ENCODE assay signal across 8 mouse cellular contexts in genomic region chr10:24712367-24712761, GRCm38 (mm10). TPM values are rescaled to one million over a fixed set of nuclear protein-coding genes. Genes with fewer than 3 reads are reported as not detected.
DNase-seq lines count a peak whose midpoint lies in the region; ATAC-seq lines count a peak whose summit lies in the region.

No protein-coding gene starts in this region.

- H3K4me2 ChIP-seq in heart, embryonic 13.5 days = peak overlapping the region; percentile 98
- peak overlapping the region; percentile 100 for H3K4me2 ChIP-seq in hindbrain, embryonic 14.5 days (replicated peaks)
- peak overlapping the region; percentile 99 for H3K4me2 ChIP-seq in midbrain, embryonic 11.5 days

- 17% methylated on average over 15 of the region's 15 CpGs for WGBS in heart, embryonic 13.5 days
- 15% methylated on average over 15 of the region's 15 CpGs for WGBS in hindbrain, embryonic 14.5 days
- 16% methylated on average over 15 of the region's 15 CpGs for WGBS in midbrain, embryonic 11.5 days

- H3K36me3 ChIP-seq in heart, embryonic 13.5 days = no peaks in the 10 kb centered on the region
- H3K36me3 ChIP-seq in hindbrain, embryonic 14.5 days (replicated peaks; ENCODE audit: control insufficient read depth, insufficient read depth) = no peaks in the 10 kb centered on the region
- no peaks in the 10 kb centered on the region for H3K36me3 ChIP-seq in midbrain, embryonic 11.5 days (ENCODE audit: control insufficient read depth, insufficient read depth, low read length)

- H3K9ac ChIP-seq in heart, embryonic 13.5 days = peak overlapping the region; percentile 86
- H3K9ac ChIP-seq in hindbrain, embryonic 14.5 days = peak overlapping the region; percentile 73
- peak overlapping the region; percentile 59 for H3K9ac ChIP-seq in midbrain, embryonic 11.5 days (ENCODE audit: low read length)

- H3K4me3 ChIP-seq in heart, embryonic 13.5 days = peak overlapping the region; percentile 79
- peak overlapping the region; percentile 79 for H3K4me3 ChIP-seq in hindbrain, embryonic 14.5 days (replicated peaks; ENCODE audit: low read length)
- peak overlapping the region; percentile 63 for H3K4me3 ChIP-seq in midbrain, embryonic 11.5 days (ENCODE audit: low read depth, low read length)

- H3K9me3 ChIP-seq in heart, embryonic 13.5 days = no peaks in the 10 kb centered on the region
- H3K9me3 ChIP-seq in hindbrain, embryonic 14.5 days (ENCODE audit: control insufficient read depth, low read length) = no peaks in the 10 kb centered on the region
- H3K9me3 ChIP-seq in midbrain, embryonic 11.5 days (ENCODE audit: control insufficient read depth, low read length) = no peaks in the 10 kb centered on the region

- H3K27ac ChIP-seq in heart, embryonic 13.5 days (replicated peaks) = 0 out of 2 replicates have a peak overlapping the region, but pooled peaks have one; percentile 36
- no peak overlapping the region for H3K27ac ChIP-seq in hindbrain, embryonic 14.5 days
- no peak overlapping the region for H3K27ac ChIP-seq in midbrain, embryonic 11.5 days (ENCODE audit: low read depth, low read length)

- ATAC-seq in heart, embryonic 13.5 days (ENCODE audit: extremely low read depth, insufficient number of reproducible peaks, low FRiP score, low TSS enrichment) = no peak
- no peak for ATAC-seq in hindbrain, embryonic 14.5 days (ENCODE audit: low FRiP score)
- ATAC-seq in midbrain, embryonic 11.5 days (ENCODE audit: low FRiP score) = no peak

- intact Hi-C loops in heart, postnatal 25 days (cut with DNase I) = loop anchor here (5.0 kb wide), 1 partner anchor 155 kb away; the partner anchor contains the start of gene Med23

- H3K4me1 ChIP-seq in heart, embryonic 13.5 days = peaks cover 6% of the 10 kb centered on the region; the same call in 1 of the 2 replicates
- H3K4me1 ChIP-seq in hindbrain, embryonic 14.5 days (replicated peaks; ENCODE audit: control insufficient read depth, insufficient read depth, low read length) = peaks cover 7% of the 10 kb centered on the region; the same call in 1 of the 2 replicates
- H3K4me1 ChIP-seq in midbrain, embryonic 11.5 days (ENCODE audit: control insufficient read depth, insufficient read depth, low read length) = 0 out of 2 replicates have a peak, but pooled peaks cover 3% of the 10 kb centered on the region

- DNase-seq in heart, postnatal 25 days (ENCODE audit: low spot score) = no peak
- peak; percentile 46 for DNase-seq in MN1 (ENCODE audit: low spot score)
- no peak for DNase-seq in hindbrain, embryonic 14.5 days (ENCODE audit: low spot score)
- no peak for DNase-seq in midbrain, embryonic 11.5 days (ENCODE audit: low spot score, missing footprints)
- no peak for DNase-seq in embryo, embryonic 9.5 days (ENCODE audit: extremely low spot score)
- no peak for DNase-seq in adipocyte (ENCODE audit: low spot score)
- DNase-seq in frontal cortex, postnatal 10 days (ENCODE audit: low spot score in 2 of 2) = no peak

- peaks cover 17% of the 10 kb centered on the region for H3K27me3 ChIP-seq in heart, embryonic 13.5 days (replicated peaks)
- peaks cover 22% of the 10 kb centered on the region for H3K27me3 ChIP-seq in hindbrain, embryonic 14.5 days (ENCODE audit: control insufficient read depth, insufficient read depth, low read length)
- peaks cover 13% of the 10 kb centered on the region for H3K27me3 ChIP-seq in midbrain, embryonic 11.5 days (ENCODE audit: control insufficient read depth, insufficient read depth, low read length)

RNA-seq across cellular contexts. Expression of gene Enpp1, which starts 0.4 kb away (rescaled TPM):
- 4.1 and 4.3 TPM in 2 replicates for polyA plus RNA-seq in heart, embryonic 13.5 days (2015; fragmentation: Nextera tagmentation; extraction: Ambion mirVana)
- total RNA-seq in heart, postnatal 25 days (2021) = 1 to 10 TPM; 6.3 to 6.5 TPM
- polyA plus RNA-seq in hindbrain, embryonic 14.5 days (2014; fragmentation: Nextera tagmentation; extraction: Ambion mirVana) = 5.5 and 7.0 TPM in 2 replicates
- 1.2 and 1.4 TPM in 2 replicates for polyA plus RNA-seq in midbrain, embryonic 11.5 days (2014; fragmentation: Nextera tagmentation; extraction: Ambion mirVana)
